Mouse (Mus musculus): ENCODE data around the gene Sel1l3.
A peak's percentile ranks its signal among the peaks of the same experiment; 100 is the strongest.

GRCm38 (mm10) chr5:53243933-53244332, 30.2 kb upstream of the Sel1l3 start:
- TF ChIP-seq MYOG (IDR thresholded peaks at IDR 0.05; ENCODE audit: control insufficient read depth in 1 of 3, insufficient read depth in 1 of 3, insufficient read length in 2 of 3, low read depth in 2 of 3) (peak in 1 of 3 experiments; percentile 61), POLR2A (IDR thresholded peaks at IDR 0.05; ENCODE audit: insufficient read length, low read depth) (no peak), TCF12 (IDR thresholded peaks at IDR 0.05; ENCODE audit: insufficient read depth, poor library complexity, severe bottlenecking) (no peak), TCF3 (IDR thresholded peaks at IDR 0.05; ENCODE audit: insufficient read length, low read depth) (no peak), USF1 (IDR thresholded peaks at IDR 0.05; ENCODE audit: low read depth) (no peak), POLR2AphosphoS2 (IDR thresholded peaks at IDR 0.05; ENCODE audit: insufficient read length, low read depth) (no peak), MYOD1 (IDR thresholded peaks at IDR 0.05; ENCODE audit: control insufficient read depth in 1 of 3, insufficient read length in 2 of 3, low read depth in 2 of 3) (peak in 2 of 3 experiments; percentile 34 to 55), MAX (IDR thresholded peaks at IDR 0.05; ENCODE audit: low read depth) (no peak), CEBPB (IDR thresholded peaks at IDR 0.05; ENCODE audit: insufficient read depth, poor library complexity, severe bottlenecking) (no peak)

Measured in myocyte (in vitro differentiated cells).